Mouse (Mus musculus) cerebellum, adult 11 months (tissue): ENCODE results near the gene Tbc1d2b.

ENCODE experiments used
- DNase-seq: peaks from one replicate; pipeline ENCODE4 v3.0.0; 2022

The Tbc1d2b gene

DNA sequence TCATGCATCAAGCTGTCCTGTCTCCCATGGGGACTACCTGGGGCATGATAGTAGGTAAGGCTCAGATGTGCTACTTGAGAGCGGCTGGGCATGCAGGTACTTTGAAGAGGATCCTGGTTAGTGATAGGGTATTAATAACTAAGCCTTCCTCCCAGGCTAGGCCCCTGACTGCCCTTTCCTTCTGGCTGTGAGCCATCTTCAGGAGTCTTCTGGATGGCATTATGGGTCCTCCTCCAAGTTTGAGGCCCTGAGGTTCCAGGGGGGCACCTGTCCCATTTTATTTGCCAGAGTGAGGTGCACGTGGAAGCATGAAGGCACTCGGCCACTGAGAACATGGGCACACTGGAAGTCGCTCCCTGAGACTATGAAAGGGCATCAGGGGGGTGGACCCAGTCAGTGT, 70.1 kb downstream of the Tbc1d2b start:
- DNase-seq: no peak

DNA sequence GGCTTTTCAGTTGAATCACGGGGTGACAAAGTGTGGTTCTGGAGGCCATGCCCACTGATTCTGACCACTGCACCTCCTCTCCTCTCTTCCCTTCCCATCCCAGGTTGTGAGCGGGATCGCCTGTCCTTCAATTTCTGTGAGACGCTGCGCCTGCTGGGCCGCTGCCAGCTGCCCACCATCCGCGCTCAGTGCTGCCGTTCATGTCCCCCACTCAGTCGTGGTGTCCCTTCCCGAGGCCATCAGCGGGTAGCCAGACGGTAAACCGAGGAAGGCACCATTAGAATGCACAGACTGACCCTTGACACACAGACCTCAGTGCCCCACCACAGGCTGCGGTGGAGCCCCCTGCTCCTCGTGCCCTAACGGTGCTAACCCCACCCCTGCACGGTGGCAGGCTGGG, 71.0 kb downstream of the Tbc1d2b start:
- no peak for DNase-seq

DNA sequence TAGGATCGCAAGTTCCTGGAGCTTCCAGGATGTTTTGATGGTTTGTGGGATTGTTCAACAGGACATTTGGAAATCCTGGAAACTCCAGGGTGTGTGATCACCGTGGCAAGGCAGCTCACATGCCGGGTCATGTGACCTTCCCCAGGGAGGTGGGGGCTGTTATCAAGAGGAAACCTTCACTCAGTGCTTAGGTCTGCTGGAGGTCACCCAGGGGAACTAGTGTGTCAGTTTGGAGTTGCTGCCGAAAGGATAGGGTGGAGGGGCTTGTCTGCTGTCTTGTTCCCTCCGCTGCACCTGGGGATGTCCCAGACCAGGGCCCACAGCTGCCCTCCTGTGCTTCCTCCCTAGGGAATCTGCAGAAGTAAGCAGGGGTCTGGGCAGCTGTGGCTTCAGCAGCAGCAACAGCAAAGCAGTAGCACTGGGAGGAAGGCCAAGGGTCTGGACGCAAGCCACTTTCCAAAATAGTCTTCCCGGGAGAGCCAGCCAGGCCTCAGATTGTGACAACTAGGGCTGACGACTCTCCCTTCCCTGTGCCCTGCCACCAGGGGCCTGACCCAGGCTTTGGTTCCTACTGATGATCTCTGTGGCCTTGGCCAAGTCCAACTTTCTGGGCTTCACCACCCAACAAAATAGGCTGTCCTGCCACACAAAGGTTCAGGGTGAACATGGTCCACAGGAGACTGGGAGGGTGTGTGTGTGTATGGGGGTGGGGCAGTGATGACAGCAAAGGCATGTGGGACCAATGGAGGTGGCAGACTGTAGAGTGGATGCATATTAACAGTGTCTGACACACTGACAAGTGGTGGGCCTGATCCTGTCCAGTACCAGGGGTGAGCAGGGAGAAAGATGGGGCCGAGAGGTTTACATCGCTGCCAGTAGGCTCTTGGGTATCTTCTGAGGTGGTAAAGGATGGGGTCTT, 71.8 kb downstream of the Tbc1d2b start:
- DNase-seq: no peak

DNA sequence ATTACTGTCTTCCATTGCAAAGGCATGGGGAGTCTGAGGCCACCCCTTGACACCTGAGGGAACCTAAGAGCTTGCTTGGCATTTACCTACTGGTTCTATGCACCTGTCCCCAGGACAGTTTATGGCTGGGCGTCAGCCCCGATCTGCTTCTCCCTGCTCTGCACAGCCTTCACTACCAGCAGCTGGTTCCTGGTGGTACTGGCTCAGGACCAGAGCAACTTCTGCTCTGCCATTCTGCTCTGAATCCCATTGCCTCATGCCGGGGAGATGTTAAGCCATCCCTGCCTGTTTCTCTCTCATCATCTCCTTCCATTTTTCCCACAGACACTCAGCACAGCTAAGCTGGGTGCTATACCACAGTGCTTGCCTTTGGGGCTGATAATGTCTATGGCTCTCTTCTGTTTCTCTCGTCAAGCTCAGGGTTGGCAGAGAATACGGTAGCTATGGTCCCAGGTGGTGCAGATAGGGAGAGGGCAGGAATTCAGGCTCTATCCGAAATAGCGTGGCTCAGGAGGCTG, 72.7 kb downstream of the Tbc1d2b start:
- DNase-seq: no peak

DNA sequence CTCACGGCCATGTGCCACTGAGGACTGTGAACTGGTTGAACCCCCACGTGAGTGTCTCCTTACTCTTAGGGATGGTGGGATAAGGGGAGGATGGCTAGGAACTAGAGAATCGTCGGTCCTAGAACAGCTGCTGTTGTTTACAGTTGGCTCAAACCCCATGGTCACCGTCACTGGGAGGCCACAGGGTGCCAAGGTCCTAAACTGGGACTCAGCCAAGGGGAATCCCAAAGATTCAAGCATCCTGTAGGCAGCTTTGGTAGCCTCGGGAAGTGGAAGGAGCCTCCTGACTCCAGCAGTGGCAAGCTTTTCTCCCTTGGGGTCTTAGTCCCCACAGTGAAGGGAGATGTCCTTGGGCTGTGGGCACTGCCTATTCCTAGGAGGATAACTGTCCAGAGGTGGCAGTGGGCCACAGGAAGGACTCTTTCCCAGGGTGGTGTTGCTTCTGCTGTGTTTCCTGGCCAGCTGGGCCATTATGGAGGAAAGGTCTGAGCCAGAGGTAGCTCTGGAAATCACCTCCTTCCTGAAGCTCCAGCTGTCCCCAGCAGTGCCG, 73.4 kb downstream of the Tbc1d2b start:
- no peak for DNase-seq

DNA sequence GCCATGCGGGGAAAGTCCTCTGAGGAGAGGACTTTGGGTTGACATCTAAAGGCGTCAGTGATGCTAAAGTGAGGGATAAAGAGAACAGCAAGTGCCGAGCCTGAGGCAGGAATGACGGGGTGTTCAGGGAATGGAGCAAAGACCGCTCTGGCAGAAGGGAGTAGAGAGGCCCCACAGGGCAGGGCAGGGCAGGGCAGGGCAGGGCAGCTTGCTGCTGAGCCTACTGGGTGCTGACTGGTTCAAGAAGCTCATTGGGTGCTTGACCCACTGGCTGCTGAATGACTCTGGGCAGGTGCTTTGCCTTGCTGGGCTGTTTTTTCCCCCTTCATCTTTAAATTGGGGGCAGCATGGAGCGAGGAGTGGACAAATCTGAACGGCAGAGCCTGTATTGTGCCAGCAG, 74.3 kb downstream of the Tbc1d2b start:
- DNase-seq: no peak

DNA sequence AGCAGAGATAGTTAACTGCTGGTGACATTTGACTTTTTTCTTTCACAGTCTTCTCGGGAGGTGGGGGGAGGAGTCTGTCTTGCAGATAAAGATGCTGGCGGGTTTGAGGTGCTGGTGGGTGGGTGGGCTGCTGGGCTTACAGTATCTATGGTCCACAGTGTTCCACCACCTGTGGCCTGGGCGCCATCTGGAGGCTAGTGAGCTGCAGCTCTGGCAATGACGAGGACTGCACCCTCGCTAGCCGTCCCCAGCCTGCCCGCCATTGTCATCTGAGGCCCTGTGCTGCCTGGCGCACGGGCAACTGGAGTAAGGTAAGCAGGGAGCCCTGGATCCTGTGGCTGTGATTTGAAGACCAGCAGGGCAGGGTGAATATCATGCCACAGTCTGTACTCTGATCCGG, 75.6 kb downstream of the Tbc1d2b start:
- no peak for DNase-seq

DNA sequence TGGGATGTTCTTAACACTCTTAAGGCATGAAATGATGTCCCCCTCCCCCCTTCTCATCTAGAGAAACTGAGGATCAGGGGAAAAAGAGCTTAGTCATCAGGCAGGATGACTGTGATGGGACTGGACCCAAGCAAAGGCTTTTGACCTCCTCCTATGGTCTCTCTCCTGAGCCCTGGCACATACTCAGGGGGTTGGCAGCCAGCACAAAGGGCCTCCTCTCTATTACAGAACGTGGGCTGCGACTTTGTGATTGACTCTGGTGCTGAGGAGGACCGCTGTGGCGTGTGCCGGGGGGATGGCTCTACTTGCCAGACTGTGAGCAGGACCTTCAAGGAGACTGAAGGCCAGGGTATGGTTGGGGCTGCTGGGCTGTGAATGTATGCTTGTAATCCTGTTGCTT, 81.2 kb downstream of the Tbc1d2b start:
- no peak for DNase-seq

DNA sequence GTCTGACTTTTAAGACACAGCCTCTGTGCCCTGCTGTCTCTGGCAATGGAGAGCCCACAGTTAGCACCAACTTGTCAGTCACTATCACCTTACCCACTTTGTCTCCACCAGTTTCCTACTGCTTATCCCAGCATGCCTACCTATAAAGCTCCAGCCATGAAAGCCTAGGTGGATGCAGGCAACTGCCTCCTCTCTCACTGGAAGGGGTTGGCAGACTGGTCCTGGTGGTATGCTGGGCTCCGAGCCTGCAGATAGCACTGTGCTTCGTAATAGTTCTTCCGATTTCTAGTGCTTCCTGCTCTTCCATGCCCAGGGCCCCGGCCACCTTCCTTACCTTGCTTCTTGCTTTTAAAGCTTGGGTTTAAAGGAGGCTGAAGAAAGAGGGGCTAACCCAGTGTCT, 81.7 kb downstream of the Tbc1d2b start:
- no peak for DNase-seq

DNA sequence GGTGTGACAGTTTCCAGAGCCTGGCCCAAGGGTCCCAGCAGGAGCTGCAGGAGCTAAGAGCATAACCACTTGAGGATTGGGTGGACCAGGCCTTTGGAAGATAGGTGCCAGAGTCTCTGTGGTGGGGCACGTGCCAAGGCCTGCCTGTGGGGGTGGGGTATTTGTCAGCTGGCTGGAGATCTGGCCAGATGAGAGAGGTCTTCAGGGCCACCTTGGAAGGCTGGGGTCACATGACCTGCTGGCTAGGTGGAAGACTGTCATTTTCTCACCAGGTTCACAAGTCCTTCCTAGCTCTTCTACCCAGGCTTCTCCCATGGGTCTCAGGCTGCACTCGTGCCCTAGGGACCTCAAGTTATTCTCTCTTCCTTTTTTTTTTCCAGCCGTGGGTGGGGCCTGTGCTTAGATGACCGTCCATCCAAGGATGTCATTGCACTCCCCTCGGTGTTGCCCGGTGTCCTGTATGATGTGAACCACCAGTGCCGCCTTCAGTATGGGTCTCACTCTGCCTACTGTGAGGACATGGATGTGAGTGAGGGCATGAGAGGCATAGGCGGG, 85.2 kb downstream of the Tbc1d2b start:
- DNase-seq: no peak

DNA sequence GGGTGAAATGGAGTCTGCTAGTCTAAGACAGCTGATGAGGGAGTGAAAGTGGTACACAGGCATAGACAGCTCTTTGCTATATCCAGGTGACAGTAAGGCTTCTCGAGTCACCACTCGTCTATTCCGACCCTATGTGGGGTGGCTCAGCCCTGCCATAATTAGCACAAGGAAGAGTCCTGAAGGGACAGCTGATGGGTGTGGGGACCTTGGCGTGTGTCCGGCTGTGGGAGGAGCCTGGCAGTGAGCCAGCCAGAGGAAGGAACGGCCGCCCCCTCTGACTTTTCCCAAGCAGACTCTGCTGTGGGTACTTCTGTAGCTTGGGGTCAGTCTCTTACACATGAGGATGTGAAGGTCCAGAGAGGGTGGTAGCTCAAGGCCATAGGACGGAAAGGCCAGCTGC, 86.5 kb downstream of the Tbc1d2b start:
- no peak for DNase-seq

DNA sequence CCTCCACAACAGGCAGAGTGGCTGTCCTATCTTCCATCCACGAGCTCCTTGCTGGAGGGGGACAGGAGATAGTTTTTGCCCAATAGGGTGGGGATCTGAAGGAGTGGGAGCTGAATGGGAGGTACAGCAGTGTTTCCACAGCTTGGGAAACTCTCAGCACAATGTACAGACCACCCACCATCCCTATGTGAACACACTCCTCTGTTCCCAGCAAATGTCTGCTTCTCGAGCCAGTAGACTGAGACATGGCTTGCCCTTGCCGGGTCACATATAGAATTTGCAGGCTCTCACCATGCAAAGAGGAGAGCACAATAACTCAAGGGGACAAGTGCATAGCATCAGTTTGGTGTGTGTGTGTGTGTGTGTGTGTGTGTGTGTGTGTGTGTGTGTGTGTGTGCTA, 87.1 kb downstream of the Tbc1d2b start:
- DNase-seq: no peak

DNA sequence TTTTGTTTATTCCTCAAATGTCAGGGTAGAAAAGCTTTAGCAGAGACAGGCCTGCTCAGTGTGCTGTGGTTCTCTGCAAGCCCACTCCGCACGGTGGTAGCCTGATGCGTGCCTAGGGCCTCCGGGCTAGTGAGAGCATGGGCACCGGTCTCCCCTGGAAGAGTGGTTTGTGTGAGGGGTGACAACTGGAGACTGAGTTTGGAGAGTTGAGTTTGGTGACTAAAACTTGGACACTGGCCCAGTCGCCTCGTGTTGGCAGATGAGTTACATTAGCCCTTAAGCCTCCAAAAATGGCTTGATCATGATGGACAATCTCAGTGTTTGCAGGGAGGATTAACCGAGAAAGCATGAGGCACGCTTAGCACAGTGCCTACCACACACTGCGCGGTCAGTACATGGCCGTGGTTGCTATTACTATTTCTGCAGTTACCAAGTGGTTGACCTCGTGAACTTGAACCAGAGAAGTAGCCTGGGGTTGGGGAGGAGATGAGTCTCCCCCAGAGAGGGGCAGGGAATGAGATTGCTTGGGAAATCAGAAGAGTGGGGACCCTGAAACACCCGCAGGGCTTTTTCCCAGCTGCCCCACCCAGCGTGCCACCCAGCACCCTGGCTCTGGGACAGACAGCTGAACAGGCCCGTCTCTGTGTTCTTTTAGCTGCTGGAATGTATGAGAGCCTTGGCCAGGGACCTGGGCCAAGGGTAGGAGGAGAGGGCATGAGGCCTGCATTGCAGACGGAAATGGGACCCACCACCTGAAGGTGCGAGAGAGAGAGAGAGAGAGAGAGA, 87.8 kb downstream of the Tbc1d2b start:
- no peak for DNase-seq

DNA sequence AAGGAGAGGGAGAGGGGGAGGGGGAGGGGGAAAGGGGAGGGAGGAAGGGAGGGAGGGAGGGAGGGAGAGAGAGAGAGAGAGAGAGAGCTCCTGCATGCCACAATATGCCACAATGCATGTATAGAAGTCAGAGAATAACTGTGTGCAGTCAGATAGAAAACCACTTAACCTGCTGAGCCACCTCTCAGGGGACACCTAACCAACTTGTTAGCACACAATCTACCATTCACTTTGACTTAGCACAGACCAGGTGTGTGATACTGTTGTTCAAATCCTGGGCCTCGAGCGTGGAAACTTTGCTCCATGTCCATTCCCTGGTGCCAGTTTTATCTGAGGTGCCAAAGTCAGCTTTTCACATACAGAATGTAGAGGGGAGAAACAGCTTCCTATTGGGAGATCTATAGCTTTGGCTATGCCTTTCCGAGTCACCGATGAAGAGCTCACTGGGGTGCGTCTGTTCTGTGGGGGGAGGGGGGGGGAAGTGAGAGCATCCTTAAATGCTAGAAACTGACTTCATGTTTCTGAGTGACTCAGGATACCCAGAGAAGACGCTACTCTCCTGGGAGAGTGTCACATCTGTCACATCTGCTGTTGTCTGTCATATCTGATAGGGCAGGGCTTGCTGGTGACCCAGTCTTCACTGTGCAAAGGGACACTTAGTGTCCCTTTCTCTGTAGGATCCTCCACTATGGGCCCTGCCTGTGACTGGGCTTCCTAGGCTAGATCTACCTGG, 88.8 kb downstream of the Tbc1d2b start:
- DNase-seq: no peak

DNA sequence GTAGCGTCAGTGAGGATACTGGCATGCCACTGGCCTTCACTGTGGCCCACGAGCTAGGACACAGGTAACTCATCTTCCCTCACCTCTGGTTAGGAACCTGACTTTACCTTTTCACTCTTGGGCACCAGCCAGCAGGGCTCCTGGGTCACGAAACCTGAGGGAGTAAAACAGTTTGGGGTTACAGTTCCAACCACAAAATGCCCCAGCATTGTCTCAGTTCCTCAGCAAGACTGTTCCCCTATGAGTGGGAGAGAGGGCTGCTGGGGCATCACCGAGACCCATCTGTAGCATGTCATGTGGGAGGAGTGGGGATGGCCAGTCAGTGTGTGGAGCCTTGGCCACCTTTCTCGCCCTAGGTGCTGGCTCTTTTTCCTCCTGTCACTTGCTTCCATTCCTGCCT, 91.2 kb downstream of the Tbc1d2b start:
- no peak for DNase-seq

DNA sequence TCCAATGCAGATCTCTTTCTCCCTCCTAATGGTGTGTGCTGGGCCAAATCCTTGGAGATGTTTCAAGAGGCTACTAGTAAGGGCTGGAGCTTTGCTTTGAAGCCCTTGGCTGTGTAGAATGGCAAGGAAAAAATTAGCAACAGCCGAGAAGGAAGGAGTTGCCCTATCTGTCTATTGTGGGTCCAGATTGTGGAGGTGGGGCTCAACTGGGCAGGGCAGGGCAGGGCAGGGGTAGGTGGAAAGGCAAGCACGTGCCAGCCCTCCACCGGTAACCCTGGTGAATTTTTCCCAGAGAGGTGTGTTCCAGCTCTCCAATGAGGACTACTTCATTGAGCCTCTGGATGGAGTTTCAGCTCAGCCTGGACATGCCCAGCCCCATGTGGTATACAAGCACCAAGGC, 97.3 kb downstream of the Tbc1d2b start:
- no peak for DNase-seq

DNA sequence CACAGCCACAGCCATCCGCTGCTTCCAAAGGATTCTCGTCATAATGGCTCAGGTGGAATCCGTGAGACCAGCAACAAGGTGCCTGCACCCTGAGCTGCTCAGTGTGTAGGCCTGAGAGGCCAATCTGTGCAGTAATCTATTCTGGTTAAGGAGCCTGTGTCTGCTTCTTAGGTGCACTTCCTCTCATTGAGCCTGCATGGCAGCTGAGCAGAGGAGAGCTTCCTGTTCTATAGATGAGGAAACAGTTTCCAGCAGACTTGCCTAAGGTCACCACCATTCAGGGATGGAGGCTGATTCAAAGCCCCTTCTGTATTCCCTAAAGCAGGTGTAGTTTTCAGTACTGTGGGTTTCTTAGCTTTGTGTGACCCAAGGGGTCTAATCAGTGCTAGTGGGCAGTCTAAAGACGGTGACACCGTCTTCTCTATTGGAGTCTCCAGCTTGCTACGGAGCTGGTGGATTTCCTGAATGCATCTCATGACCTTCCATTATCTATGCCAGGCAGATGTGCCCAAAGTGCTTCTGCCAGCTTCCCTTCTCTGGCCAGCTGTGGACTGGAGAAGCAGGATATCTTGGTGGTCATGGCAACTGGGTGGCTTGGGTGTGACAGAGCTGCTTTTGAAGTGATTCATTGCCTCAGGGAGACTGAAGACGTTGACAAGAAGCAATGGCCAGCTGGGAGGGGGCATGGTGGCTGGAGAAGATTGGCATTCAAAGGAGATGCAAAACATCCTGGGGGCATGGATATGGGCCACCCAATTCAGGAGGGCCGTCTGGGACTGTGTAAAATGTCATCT, 97.9 kb downstream of the Tbc1d2b start:
- DNase-seq: no peak

DNA sequence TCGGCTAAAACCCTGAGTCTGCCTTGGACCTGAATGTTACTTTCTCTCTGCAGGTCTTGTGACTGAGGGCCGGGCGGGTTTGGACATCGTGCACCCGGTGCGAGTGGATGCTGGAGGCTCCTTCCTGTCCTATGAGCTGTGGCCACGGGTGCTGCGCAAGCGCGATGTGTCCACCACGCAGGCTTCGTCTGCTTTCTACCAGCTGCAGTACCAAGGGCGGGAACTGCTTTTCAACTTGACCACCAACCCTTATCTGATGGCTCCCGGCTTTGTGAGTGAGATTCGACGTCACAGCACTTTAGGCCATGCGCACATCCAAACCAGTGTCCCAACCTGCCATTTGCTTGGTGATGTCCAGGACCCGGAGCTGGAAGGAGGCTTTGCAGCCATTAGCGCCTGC, 99.2 kb downstream of the Tbc1d2b start:
- DNase-seq: no peak

DNA sequence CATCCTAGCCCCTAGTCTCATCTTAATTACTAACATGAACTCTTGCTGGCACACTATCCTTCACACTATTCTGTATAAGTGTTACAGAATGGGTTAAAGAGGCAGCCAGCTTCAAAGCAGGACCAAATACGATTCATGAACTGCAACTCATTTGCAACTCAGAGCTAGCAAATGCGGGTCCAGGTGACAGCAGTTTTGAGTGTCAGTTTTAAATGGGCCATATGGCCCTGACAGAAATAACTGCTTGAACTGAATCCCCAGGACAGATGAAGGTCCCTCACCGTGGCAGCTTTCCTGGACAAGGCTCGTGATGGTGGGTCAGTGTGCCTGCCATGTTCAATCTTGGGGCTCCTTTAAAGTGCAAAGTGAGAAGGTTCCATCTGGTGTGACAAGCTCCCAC, 100.6 kb downstream of the Tbc1d2b start:
- peak; percentile 39 for DNase-seq

DNA sequence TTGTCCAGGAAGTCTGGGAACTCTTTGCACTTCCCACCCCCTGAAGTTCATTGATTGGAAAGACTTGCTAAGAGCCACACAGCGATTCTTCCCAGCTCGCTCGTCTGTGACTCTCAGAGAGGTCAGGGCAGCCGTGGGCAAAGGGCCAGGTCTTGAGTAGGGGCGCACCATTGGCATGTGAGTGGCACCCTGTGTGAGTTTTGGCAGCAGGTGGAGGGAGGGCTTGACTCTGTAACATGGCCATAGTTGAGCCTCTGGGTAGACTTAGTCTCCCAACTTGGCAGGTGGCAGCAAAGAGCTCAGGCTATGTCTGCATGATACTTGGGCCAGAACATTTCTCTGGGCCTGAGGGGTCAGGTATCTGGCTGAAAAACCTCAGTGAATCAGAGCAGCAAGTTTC, 104.0 kb downstream of the Tbc1d2b start:
- no peak for DNase-seq

DNA sequence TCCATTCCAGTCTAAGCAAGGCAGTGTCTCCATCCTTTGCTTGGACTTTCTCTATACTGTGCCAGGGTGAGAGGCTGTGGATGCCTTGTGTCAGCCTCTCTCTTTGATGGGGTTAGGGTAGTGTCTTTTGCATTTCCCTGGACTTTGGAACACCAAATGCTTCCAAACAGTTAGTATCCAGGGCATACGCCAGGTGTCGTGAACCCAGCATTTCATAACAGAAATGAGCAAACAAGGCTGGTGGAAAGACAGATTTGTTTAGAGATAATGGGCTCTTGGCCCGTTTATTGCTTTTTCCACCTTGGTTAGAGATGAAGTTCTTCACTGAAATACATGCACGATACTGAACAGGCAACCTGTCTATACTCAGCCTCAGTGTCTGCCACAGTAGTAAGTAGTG, 105.0 kb downstream of the Tbc1d2b start:
- no peak for DNase-seq
